Mouse (Mus musculus): ENCODE data around the gene Sucla2. TPM values are rescaled to one million over a fixed set of nuclear protein-coding genes. Genes with fewer than 3 reads are reported as not detected.
"Not testable (repeated sequence)": the region's sequence is repeated elsewhere in the genome, so short reads cannot be mapped to it uniquely, and the experiment has no call there.

Gene Sucla2
- polyA plus RNA-seq, 1 experiment from 2014 or later: 111 TPM

GRCm38 (mm10) chr14:73571143-73571542, 46.0 kb downstream of the Sucla2 start:
- Histone ChIP-seq H3K4me3 (ENCODE audit: low read depth, low read length) (no peak overlapping the region), H3K4me1 (ENCODE audit: control insufficient read depth, insufficient read depth, low read length) (no peaks in the 10 kb centered on the region), H3K27me3 (replicated peaks; ENCODE audit: control insufficient read depth, insufficient read depth, low read length) (no peaks in the 10 kb centered on the region), H3K9ac (ENCODE audit: low read length) (no peak overlapping the region), H3K27ac (ENCODE audit: low read depth, low read length) (no peak overlapping the region), H3K9me3 (replicated peaks; ENCODE audit: control insufficient read depth, low read length) (no peaks in the 10 kb centered on the region), H3K4me2 (ENCODE audit: low read length) (no peak overlapping the region), H3K36me3 (ENCODE audit: control insufficient read depth, insufficient read depth, low read length) (peaks cover 20% of the 10 kb centered on the region)
- WGBS: 90% methylated on average over 4 of the region's 4 CpGs
- DNase-seq (ENCODE audit: low spot score): no peak
- no peak for ATAC-seq

- WGBS: 90% methylated on average over 5 of the region's 5 CpGs
Measured at GRCm38 (mm10) chr14:73574053-73574452, 48.9 kb downstream of the Sucla2 start.

GRCm38 (mm10) chr14:73576336-73576735, 51.2 kb downstream of the Sucla2 start:
- no peaks in the 10 kb centered on the region for H3K27me3 ChIP-seq (replicated peaks; ENCODE audit: control insufficient read depth, insufficient read depth, low read length)
- H3K36me3 ChIP-seq (ENCODE audit: control insufficient read depth, insufficient read depth, low read length): peaks cover 17% of the 10 kb centered on the region; the same call in 1 of the 2 replicates
- no peaks in the 10 kb centered on the region for H3K4me1 ChIP-seq (ENCODE audit: control insufficient read depth, insufficient read depth, low read length)
- no peak overlapping the region for H3K4me3 ChIP-seq (ENCODE audit: low read depth, low read length)
- DNase-seq (ENCODE audit: low spot score): no peak
- no peak overlapping the region for H3K4me2 ChIP-seq (ENCODE audit: low read length)
- no peak overlapping the region for H3K9ac ChIP-seq (ENCODE audit: low read length)
- no peaks in the 10 kb centered on the region for H3K9me3 ChIP-seq (replicated peaks; ENCODE audit: control insufficient read depth, low read length)
- ATAC-seq: no peak
- H3K27ac ChIP-seq (ENCODE audit: low read depth, low read length): no peak overlapping the region

More at GRCm38 (mm10) chr14:73574053-73574452, 48.9 kb downstream of the Sucla2 start:
- Histone ChIP-seq H3K27ac (ENCODE audit: low read depth, low read length) (no peak overlapping the region), H3K9me3 (replicated peaks; ENCODE audit: control insufficient read depth, low read length) (no peaks in the 10 kb centered on the region), H3K4me2 (ENCODE audit: low read length) (no peak overlapping the region), H3K27me3 (replicated peaks; ENCODE audit: control insufficient read depth, insufficient read depth, low read length) (no peaks in the 10 kb centered on the region), H3K4me1 (ENCODE audit: control insufficient read depth, insufficient read depth, low read length) (no peaks in the 10 kb centered on the region), H3K4me3 (ENCODE audit: low read depth, low read length) (no peak overlapping the region), H3K9ac (ENCODE audit: low read length) (no peak overlapping the region), H3K36me3 (ENCODE audit: control insufficient read depth, insufficient read depth, low read length) (peaks cover 15% of the 10 kb centered on the region)
- no peak for ATAC-seq
- DNase-seq (ENCODE audit: low spot score): no peak

- Histone ChIP-seq H3K4me2 (ENCODE audit: low read length) (no peak overlapping the region), H3K4me3 (ENCODE audit: low read depth, low read length) (no peak overlapping the region), H3K4me1 (ENCODE audit: control insufficient read depth, insufficient read depth, low read length) (no peaks in the 10 kb centered on the region), H3K27ac (ENCODE audit: low read depth, low read length) (no peak overlapping the region), H3K27me3 (replicated peaks; ENCODE audit: control insufficient read depth, insufficient read depth, low read length) (no peaks in the 10 kb centered on the region), H3K9ac (ENCODE audit: low read length) (no peak overlapping the region), H3K9me3 (replicated peaks; ENCODE audit: control insufficient read depth, low read length) (0 out of 2 replicates have a peak, but pooled peaks cover 2% of the 10 kb centered on the region), H3K36me3 (ENCODE audit: control insufficient read depth, insufficient read depth, low read length) (peaks cover 22% of the 10 kb centered on the region)
- ATAC-seq (no peak), DNase-seq (ENCODE audit: low spot score) (no peak)
- 75% methylated on average over 1 of the region's 1 CpGs for WGBS
Measured at GRCm38 (mm10) chr14:73588080-73588479, 63.0 kb downstream of the Sucla2 start.

- WGBS: 88% methylated on average over 1 of the region's 1 CpGs
- Histone ChIP-seq H3K9ac (ENCODE audit: low read length) (no peak overlapping the region), H3K36me3 (ENCODE audit: control insufficient read depth, insufficient read depth, low read length) (peaks cover 45% of the 10 kb centered on the region)
Measured at GRCm38 (mm10) chr14:73592166-73592565, 67.0 kb downstream of the Sucla2 start.

GRCm38 (mm10) chr14:73599720-73600119, 74.6 kb downstream of the Sucla2 start:
- DNase-seq (ENCODE audit: low spot score) (no peak), ATAC-seq (no peak)
- no peaks in the 10 kb centered on the region for H3K27me3 ChIP-seq (replicated peaks; ENCODE audit: control insufficient read depth, insufficient read depth, low read length)
- no peak overlapping the region for H3K9ac ChIP-seq (ENCODE audit: low read length)
- no peak overlapping the region for H3K4me3 ChIP-seq (ENCODE audit: low read depth, low read length)
- 93% methylated on average over 8 of the region's 8 CpGs for WGBS
- H3K36me3 ChIP-seq (ENCODE audit: control insufficient read depth, insufficient read depth, low read length): peaks cover 40% of the 10 kb centered on the region
- H3K4me1 ChIP-seq (ENCODE audit: control insufficient read depth, insufficient read depth, low read length): no peaks in the 10 kb centered on the region
- no peak overlapping the region for H3K27ac ChIP-seq (ENCODE audit: low read depth, low read length)
- H3K4me2 ChIP-seq (ENCODE audit: low read length): no peak overlapping the region
- no peaks in the 10 kb centered on the region for H3K9me3 ChIP-seq (replicated peaks; ENCODE audit: control insufficient read depth, low read length)

More at GRCm38 (mm10) chr14:73592166-73592565, 67.0 kb downstream of the Sucla2 start:
- no peak for ATAC-seq
- no peaks in the 10 kb centered on the region for H3K9me3 ChIP-seq (replicated peaks; ENCODE audit: control insufficient read depth, low read length)
- no peak for DNase-seq (ENCODE audit: low spot score)
- H3K4me1 ChIP-seq (ENCODE audit: control insufficient read depth, insufficient read depth, low read length): no peaks in the 10 kb centered on the region
- H3K4me3 ChIP-seq (ENCODE audit: low read depth, low read length): no peak overlapping the region
- no peak overlapping the region for H3K4me2 ChIP-seq (ENCODE audit: low read length)
- H3K27ac ChIP-seq (ENCODE audit: low read depth, low read length): no peak overlapping the region
- H3K27me3 ChIP-seq (replicated peaks; ENCODE audit: control insufficient read depth, insufficient read depth, low read length): no peaks in the 10 kb centered on the region

- H3K9me3 ChIP-seq (replicated peaks; ENCODE audit: control insufficient read depth, low read length): no peaks in the 10 kb centered on the region
- H3K4me2 ChIP-seq (ENCODE audit: low read length): no peak overlapping the region
- 97% methylated on average over 4 of the region's 4 CpGs for WGBS
- no peak for DNase-seq (ENCODE audit: low spot score)
- H3K4me1 ChIP-seq (ENCODE audit: control insufficient read depth, insufficient read depth, low read length): no peaks in the 10 kb centered on the region
- no peak for ATAC-seq
- no peak overlapping the region for H3K4me3 ChIP-seq (ENCODE audit: low read depth, low read length)
- H3K9ac ChIP-seq (ENCODE audit: low read length): no peak overlapping the region
- no peaks in the 10 kb centered on the region for H3K27me3 ChIP-seq (replicated peaks; ENCODE audit: control insufficient read depth, insufficient read depth, low read length)
- peaks cover 6% of the 10 kb centered on the region; the same call in 1 of the 2 replicates for H3K36me3 ChIP-seq (ENCODE audit: control insufficient read depth, insufficient read depth, low read length)
- H3K27ac ChIP-seq (ENCODE audit: low read depth, low read length): no peak overlapping the region
Measured at GRCm38 (mm10) chr14:73607732-73608131, 82.6 kb downstream of the Sucla2 start.

- ATAC-seq (no peak), DNase-seq (ENCODE audit: low spot score) (no peak)
- 71% methylated on average over 11 of the region's 11 CpGs for WGBS
- Histone ChIP-seq H3K9me3 (replicated peaks; ENCODE audit: control insufficient read depth, low read length) (no peaks in the 10 kb centered on the region), H3K36me3 (ENCODE audit: control insufficient read depth, insufficient read depth, low read length) (peaks cover 1% of the 10 kb centered on the region; the same call in 1 of the 2 replicates), H3K4me3 (ENCODE audit: low read depth, low read length) (no peak overlapping the region), H3K4me2 (ENCODE audit: low read length) (no peak overlapping the region), H3K27ac (ENCODE audit: low read depth, low read length) (no peak overlapping the region), H3K9ac (ENCODE audit: low read length) (no peak overlapping the region), H3K4me1 (ENCODE audit: control insufficient read depth, insufficient read depth, low read length) (no peaks in the 10 kb centered on the region), H3K27me3 (replicated peaks; ENCODE audit: control insufficient read depth, insufficient read depth, low read length) (no peaks in the 10 kb centered on the region)
Measured at GRCm38 (mm10) chr14:73608668-73609481, 83.8 kb downstream of the Sucla2 start.

GRCm38 (mm10) chr14:73614961-73615360, 89.8 kb downstream of the Sucla2 start:
- H3K9ac ChIP-seq (ENCODE audit: low read length); H3K4me3 ChIP-seq (ENCODE audit: low read depth, low read length); H3K4me2 ChIP-seq (ENCODE audit: low read length); DNase-seq (ENCODE audit: low spot score); H3K27ac ChIP-seq (ENCODE audit: low read depth, low read length); H3K9me3 ChIP-seq (replicated peaks; ENCODE audit: control insufficient read depth, low read length); H3K36me3 ChIP-seq (ENCODE audit: control insufficient read depth, insufficient read depth, low read length); H3K4me1 ChIP-seq (ENCODE audit: control insufficient read depth, insufficient read depth, low read length); H3K27me3 ChIP-seq (replicated peaks; ENCODE audit: control insufficient read depth, insufficient read depth, low read length); ATAC-seq: not testable (repeated sequence)
- 70% methylated on average over 1 of the region's 1 CpGs for WGBS

Data from forebrain, embryonic 14.5 days (tissue).